In genomic region chr19:9898339-9899066, GRCm38 (mm10) we compare ENCODE assay signal across 8 mouse cellular contexts. TPM values are rescaled to one million over a fixed set of nuclear protein-coding genes. Genes with fewer than 3 reads are reported as not detected.
A peak's percentile ranks its signal among the peaks of the same experiment; 100 is the strongest.
DNase-seq lines count a peak whose midpoint lies in the region; ATAC-seq and TF ChIP-seq lines count a peak whose summit lies in the region.

No protein-coding gene starts in this region.

- H3K9me3 ChIP-seq in forebrain, embryonic 11.5 days (ENCODE audit: control insufficient read depth, low read length): no peaks in the 10 kb centered on the region
- H3K9me3 ChIP-seq in intestine, postnatal 0 days (ENCODE audit: control insufficient read depth): no peaks in the 10 kb centered on the region

- WGBS in forebrain, embryonic 11.5 days: 11% methylated on average over 17 of the region's 17 CpGs
- 6% methylated on average over 17 of the region's 17 CpGs for WGBS in intestine, postnatal 0 days

- peak overlapping the region; percentile 83 for H3K27ac ChIP-seq in forebrain, embryonic 11.5 days (ENCODE audit: low read depth, low read length)
- H3K27ac ChIP-seq in intestine, postnatal 0 days (ENCODE audit: low read depth, low read length): peak overlapping the region; percentile 57

- no peak for ATAC-seq in forebrain, embryonic 11.5 days (replicated peaks; ENCODE audit: low FRiP score)
- no peak for ATAC-seq in intestine, postnatal 0 days
- peak; percentile 43 for ATAC-seq in megakaryocyte progenitor cell, adult 5-6 weeks (replicated peaks; ENCODE audit: poor library complexity)
- no peak for ATAC-seq in monocyte, adult 5-6 weeks (replicated peaks; ENCODE audit: insufficient number of reproducible peaks, low FRiP score, low TSS enrichment, poor library complexity, severe bottlenecking)

- H3K36me3 ChIP-seq in forebrain, embryonic 11.5 days (ENCODE audit: control insufficient read depth, insufficient read depth, low read length): peaks cover 10% of the 10 kb centered on the region; the same call in 1 of the 2 replicates
- H3K36me3 ChIP-seq in intestine, postnatal 0 days (ENCODE audit: control insufficient read depth, insufficient read depth): peaks cover 21% of the 10 kb centered on the region; the same call in 1 of the 2 replicates

- peak overlapping the region; percentile 94 for H3K9ac ChIP-seq in forebrain, embryonic 11.5 days (ENCODE audit: low read length)
- peak overlapping the region; percentile 60 for H3K9ac ChIP-seq in intestine, postnatal 0 days (ENCODE audit: low read depth, low read length)

- H3K4me1 ChIP-seq in forebrain, embryonic 11.5 days (replicated peaks; ENCODE audit: control insufficient read depth, insufficient read depth, low read length): peaks cover 3% of the 10 kb centered on the region; the same call in 1 of the 2 replicates
- peaks cover 8% of the 10 kb centered on the region; the same call in 1 of the 2 replicates for H3K4me1 ChIP-seq in intestine, postnatal 0 days (replicated peaks; ENCODE audit: control insufficient read depth, insufficient read depth, low read length)

- peak overlapping the region; percentile 90 for H3K4me3 ChIP-seq in forebrain, embryonic 11.5 days (ENCODE audit: low read depth, low read length)
- H3K4me3 ChIP-seq in intestine, postnatal 0 days (ENCODE audit: low read depth, low read length): peak overlapping the region; percentile 77

- no peak for TF ChIP-seq CTCF in intestine, postnatal 0 days (IDR thresholded peaks at IDR 0.05; ENCODE audit: low read depth)

- DNase-seq in cerebellum, adult 9-10 months: peak; percentile 32
- DNase-seq in cerebellum, postnatal 36 days: no peak
- peak; percentile 51 for DNase-seq in NIH3T3 (ENCODE audit: low read depth)
- DNase-seq in forebrain, embryonic 11.5 days (ENCODE audit: low spot score): no peak
- no peak for DNase-seq in left cerebral cortex, adult 8-10 months (ENCODE audit: low spot score in 2 of 2)

- H3K4me2 ChIP-seq in forebrain, embryonic 11.5 days (ENCODE audit: low read depth, low read length, severe bottlenecking): peak overlapping the region; percentile 81
- H3K4me2 ChIP-seq in intestine, postnatal 0 days (replicated peaks; ENCODE audit: low read depth): peak overlapping the region; percentile 81

- H3K27me3 ChIP-seq in forebrain, embryonic 11.5 days (ENCODE audit: control insufficient read depth, insufficient read depth, low read length): no peaks in the 10 kb centered on the region
- H3K27me3 ChIP-seq in intestine, postnatal 0 days (replicated peaks; ENCODE audit: control insufficient read depth, insufficient read depth, low read length): no peaks in the 10 kb centered on the region

RNA-seq across cellular contexts. Expression of gene Incenp, which starts 0.8 kb away (rescaled TPM):
- 128 and 133 TPM in 2 replicates for polyA plus RNA-seq in forebrain, embryonic 11.5 days (2014; fragmentation: Nextera tagmentation; extraction: Ambion mirVana)
- polyA plus RNA-seq in intestine, postnatal 0 days (2015; fragmentation: Nextera tagmentation; extraction: Ambion mirVana): 22.9 and 24.3 TPM in 2 replicates
- 179 and 188 TPM in 2 replicates for total RNA-seq in megakaryocyte progenitor cell, adult 5-6 weeks (2015)
- 95.9 and 97.2 TPM in 2 replicates for total RNA-seq in megakaryocyte progenitor cell, adult 5-6 weeks (2017)
- total RNA-seq in monocyte, adult 5-6 weeks (2017): 23.7 to 34.3 TPM (median 24.1 TPM) in 3 replicates
- total RNA-seq in left cerebral cortex, adult 8-10 months (2022): 10 to 100 TPM; 24.6 to 30.7 (median 27.3) TPM

RNA-seq across cellular contexts. Expression of gene Scgb2a2, which starts 51.1 kb away (rescaled TPM):
- polyA plus RNA-seq in forebrain, embryonic 11.5 days (2014; fragmentation: Nextera tagmentation; extraction: Ambion mirVana): not detected in 2 replicates
- polyA plus RNA-seq in intestine, postnatal 0 days (2015; fragmentation: Nextera tagmentation; extraction: Ambion mirVana): not detected in 2 replicates
- total RNA-seq in megakaryocyte progenitor cell, adult 5-6 weeks (2015): not detected in 2 replicates
- not detected in 2 replicates for total RNA-seq in megakaryocyte progenitor cell, adult 5-6 weeks (2017)
- total RNA-seq in monocyte, adult 5-6 weeks (2017): not detected in 3 replicates
- total RNA-seq in left cerebral cortex, adult 8-10 months (2022): not detected

Comparison
In these comparisons a context has a peak if more than half of its experiments do, and no peak if none do; other contexts are left out.
1. DNase-seq: peak in cerebellum, adult 9-10 months (single experiment) and NIH3T3 (single experiment); none in cerebellum, postnatal 36 days (0 of 2), forebrain, embryonic 11.5 days (single experiment) and left cerebral cortex, adult 8-10 months (0 of 2).